8 mouse cellular contexts compared by ENCODE assay signal in the genomic region with DNA sequence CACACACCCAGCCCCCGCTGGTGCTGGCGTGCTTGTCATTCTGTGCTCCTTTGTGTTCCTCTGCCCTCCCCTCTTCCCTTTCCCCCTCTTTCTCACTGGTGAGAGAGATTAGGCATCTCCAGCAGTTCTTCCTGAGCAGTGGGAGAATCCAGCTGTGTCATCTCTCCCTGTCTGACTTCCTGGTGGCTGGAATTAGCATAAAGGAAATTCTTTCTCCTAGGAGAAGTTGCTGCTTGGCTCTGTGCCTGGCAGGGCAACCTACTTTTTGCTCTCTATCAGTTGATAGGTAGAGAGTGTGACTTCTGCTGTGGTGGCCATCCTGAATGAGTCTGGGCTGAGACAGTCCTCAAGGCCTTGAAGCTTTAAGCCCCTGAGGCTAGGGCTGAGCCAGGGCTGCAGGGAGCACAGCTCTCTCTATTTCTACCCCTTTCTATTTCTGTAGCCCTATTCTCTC.
A peak's percentile ranks its signal among the peaks of the same experiment; 100 is the strongest.
DNase-seq lines count a peak whose midpoint lies in the region; ATAC-seq and TF ChIP-seq lines count a peak whose summit lies in the region.
"Had no signal": no experiment of that assay in that cellular context is flagged by ENCODE, and none has a peak within 500 bp of the region (broad histone marks: within the 10 kb centered on the region; RNA-seq: fewer than 3 reads in every experiment).

No protein-coding gene starts in this region.

- H3K4me2 ChIP-seq in embryonic facial prominence, embryonic 11.5 days (ENCODE audit: low read depth, low read length), result no peak overlapping the region
- H3K4me2 ChIP-seq in hindbrain, embryonic 15.5 days, result no peak overlapping the region
- H3K4me2 ChIP-seq in neural tube, embryonic 12.5 days (replicated peaks), result no peak overlapping the region

- intact Hi-C loops in left cerebral cortex, adult 2 months (cut with DNase I), result no loop called here

- 0 out of 2 replicates have a peak, but pooled peaks have one; percentile 52 for ATAC-seq in embryonic facial prominence, embryonic 11.5 days (replicated peaks; ENCODE audit: insufficient number of reproducible peaks, low FRiP score, low TSS enrichment, low read depth)
- peak; percentile 66 for ATAC-seq in hindbrain, embryonic 15.5 days (ENCODE audit: low FRiP score, low read depth)
- ATAC-seq in neural tube, embryonic 12.5 days (ENCODE audit: low FRiP score, low read depth), result 0 out of 2 replicates have a peak, but pooled peaks have one; percentile 33

- H3K4me3 ChIP-seq in left cerebral cortex, adult 2 months, result no peak overlapping the region
- H3K4me3 ChIP-seq in embryonic facial prominence, embryonic 11.5 days (ENCODE audit: low read depth, low read length), result no peak overlapping the region
- H3K4me3 ChIP-seq in hindbrain, embryonic 15.5 days, result no peak overlapping the region
- H3K4me3 ChIP-seq in neural tube, embryonic 12.5 days, result no peak overlapping the region

- no peaks in the 10 kb centered on the region for H3K36me3 ChIP-seq in embryonic facial prominence, embryonic 11.5 days (replicated peaks; ENCODE audit: control insufficient read depth, insufficient read depth, low read depth, low read length)
- H3K36me3 ChIP-seq in hindbrain, embryonic 15.5 days, result no peaks in the 10 kb centered on the region
- no peaks in the 10 kb centered on the region for H3K36me3 ChIP-seq in neural tube, embryonic 12.5 days

- no peaks in the 10 kb centered on the region for H3K9me3 ChIP-seq in embryonic facial prominence, embryonic 11.5 days (replicated peaks; ENCODE audit: control insufficient read depth, low read length)
- no peaks in the 10 kb centered on the region for H3K9me3 ChIP-seq in hindbrain, embryonic 15.5 days
- no peaks in the 10 kb centered on the region for H3K9me3 ChIP-seq in neural tube, embryonic 12.5 days

- DNase-seq in left cerebral cortex, adult 2 months (ENCODE audit: extremely low spot score in 1 of 2, low spot score in 2 of 2), result peak in 1 of 2 experiments; percentile 20
- no peak for DNase-seq in left cerebral cortex, adult 8-10 months (ENCODE audit: low spot score in 2 of 2)
- DNase-seq in embryonic facial prominence, embryonic 11.5 days (ENCODE audit: low spot score), result no peak
- no peak for DNase-seq in urinary bladder, adult 2 months (ENCODE audit: low spot score)
- no peak for DNase-seq in yolk sac, embryonic 10.5 days (ENCODE audit: low spot score)

- 14% methylated on average over 2 of the region's 2 CpGs for WGBS in embryonic facial prominence, embryonic 11.5 days
- WGBS in hindbrain, embryonic 15.5 days, result 11% methylated on average over 2 of the region's 2 CpGs
- 4% methylated on average over 2 of the region's 2 CpGs for WGBS in neural tube, embryonic 12.5 days

- H3K9ac ChIP-seq in embryonic facial prominence, embryonic 11.5 days (replicated peaks; ENCODE audit: low read length), result no peak overlapping the region
- H3K9ac ChIP-seq in hindbrain, embryonic 15.5 days, result no peak overlapping the region
- no peak overlapping the region for H3K9ac ChIP-seq in neural tube, embryonic 12.5 days
- H3K9ac ChIP-seq: liver, embryonic 14.5 days had no signal

- no peaks in the 10 kb centered on the region; the same call in 1 of the 2 replicates for H3K4me1 ChIP-seq in embryonic facial prominence, embryonic 11.5 days (ENCODE audit: control insufficient read depth, insufficient read depth, low read length)
- H3K4me1 ChIP-seq in hindbrain, embryonic 15.5 days (replicated peaks), result peaks cover 10% of the 10 kb centered on the region
- H3K4me1 ChIP-seq in neural tube, embryonic 12.5 days, result peaks cover 9% of the 10 kb centered on the region

- peak overlapping the region; percentile 57 for H3K27ac ChIP-seq in left cerebral cortex, adult 2 months
- H3K27ac ChIP-seq in embryonic facial prominence, embryonic 11.5 days (replicated peaks; ENCODE audit: low read depth, low read length), result no peak overlapping the region
- no peak overlapping the region for H3K27ac ChIP-seq in hindbrain, embryonic 15.5 days (replicated peaks)
- H3K27ac ChIP-seq in neural tube, embryonic 12.5 days, result no peak overlapping the region
- H3K27ac ChIP-seq: liver, embryonic 14.5 days had no signal

- H3K27me3 ChIP-seq in embryonic facial prominence, embryonic 11.5 days (ENCODE audit: control insufficient read depth, insufficient read depth, low read length), result no peaks in the 10 kb centered on the region
- H3K27me3 ChIP-seq in hindbrain, embryonic 15.5 days, result no peaks in the 10 kb centered on the region
- no peaks in the 10 kb centered on the region for H3K27me3 ChIP-seq in neural tube, embryonic 12.5 days (replicated peaks)

- TF ChIP-seq CTCF in left cerebral cortex, adult 2 months (IDR thresholded peaks at IDR 0.05), result no peak
